Mouse (Mus musculus): ENCODE results near the gene Mrps23.
A peak's percentile ranks its signal among the peaks of the same experiment; 100 is the strongest.
"Not testable (repeated sequence)": the region's sequence is repeated elsewhere in the genome, so short reads cannot be mapped to it uniquely, and the experiment has no call there.

Mrps23 gene

GRCm38 (mm10) chr11:88173386-88174025 is 30.7 kb upstream of the Mrps23 start:
- DNase-seq (ENCODE audit: low spot score), result no peak

DNA sequence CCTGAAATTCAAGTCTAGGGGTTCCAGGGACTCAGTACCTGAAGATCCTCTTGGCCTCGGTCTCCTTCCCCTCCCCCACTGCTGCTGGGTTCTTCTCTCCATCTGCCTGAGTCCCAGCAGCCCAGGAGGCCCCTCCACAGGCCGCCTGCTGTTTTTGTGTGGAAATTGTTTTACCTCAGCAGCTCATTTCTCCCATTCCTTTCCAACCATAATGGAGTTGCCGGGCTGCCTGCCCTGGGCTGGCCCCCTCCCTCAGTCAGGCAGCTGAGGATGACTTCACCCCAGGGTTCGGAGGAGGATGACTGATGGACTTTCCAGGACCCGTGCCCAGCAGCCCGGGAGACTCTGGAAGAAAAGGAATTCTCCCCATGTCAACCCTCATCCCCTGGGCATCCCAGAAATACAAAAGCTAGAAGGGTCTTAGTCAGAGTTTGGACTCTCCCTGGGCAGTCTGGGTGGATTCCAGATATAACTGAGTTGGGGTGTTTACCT is 23.7 kb upstream of the Mrps23 start:
- DNase-seq (ENCODE audit: low spot score), result no peak

DNA sequence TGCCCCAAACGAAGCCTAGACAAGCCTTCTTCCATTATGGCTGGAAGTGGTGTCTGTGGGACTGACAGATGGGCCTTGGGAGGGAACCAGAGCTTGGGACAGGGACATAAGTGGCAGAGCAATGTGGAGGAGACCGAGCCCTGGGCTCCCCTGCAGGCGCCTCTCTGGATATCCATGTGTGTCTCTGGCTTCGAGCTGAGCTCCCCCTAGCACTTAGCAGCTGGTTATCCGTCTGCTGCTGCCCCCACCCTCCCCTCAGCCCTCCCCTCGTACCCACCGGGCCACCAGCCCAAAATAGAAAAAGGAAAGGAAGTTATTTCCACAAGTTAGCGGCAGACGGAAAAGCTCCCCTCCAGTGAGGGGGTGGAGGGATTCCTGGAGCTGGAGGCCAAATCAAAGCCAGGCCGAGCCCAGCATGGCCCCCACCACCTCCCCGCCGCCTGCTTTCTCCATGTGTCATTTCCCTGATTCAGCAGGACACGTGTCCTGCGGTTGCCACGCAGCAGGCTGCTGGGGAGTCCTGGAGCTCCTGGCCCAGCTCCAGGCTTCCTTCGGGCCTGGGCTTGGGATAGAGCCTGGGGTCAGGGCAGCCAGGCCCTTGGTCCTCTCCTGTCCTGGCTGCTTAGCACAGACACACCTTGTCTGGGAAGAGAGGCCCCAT is 23.1 kb upstream of the Mrps23 start:
- peak; percentile 77 for DNase-seq (ENCODE audit: low spot score)

DNA sequence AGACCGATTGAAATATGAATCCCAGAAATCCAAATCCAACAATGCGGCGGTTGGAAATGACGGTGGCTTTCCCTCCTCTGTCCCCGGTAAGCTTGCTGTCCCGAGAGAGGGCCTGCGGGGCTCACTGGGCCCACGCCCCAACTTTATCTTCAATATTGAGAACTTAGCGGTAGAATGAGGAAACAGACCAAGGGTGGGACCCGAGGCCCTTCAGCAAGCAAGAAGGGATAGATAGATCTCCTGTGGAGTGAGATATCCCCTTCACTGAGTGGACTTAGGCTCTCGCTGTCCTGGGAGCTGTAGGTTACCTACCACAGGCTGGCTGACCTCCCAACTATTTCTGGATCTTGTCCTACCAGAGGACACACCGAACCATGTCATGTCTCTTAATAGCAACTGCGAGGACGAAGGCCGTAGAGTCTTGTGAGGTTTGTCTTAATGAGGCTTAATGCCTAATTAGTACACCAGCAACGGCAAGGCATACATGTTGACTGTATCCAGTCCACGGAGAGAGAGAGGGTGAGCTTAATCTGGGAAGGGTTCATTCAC is 19.5 kb upstream of the Mrps23 start:
- no peak for DNase-seq (ENCODE audit: low spot score)

- no peak for DNase-seq (ENCODE audit: low spot score)
These were observed 17.9 kb upstream of the Mrps23 start for GRCm38 (mm10) chr11:88186078-88186946.

DNA sequence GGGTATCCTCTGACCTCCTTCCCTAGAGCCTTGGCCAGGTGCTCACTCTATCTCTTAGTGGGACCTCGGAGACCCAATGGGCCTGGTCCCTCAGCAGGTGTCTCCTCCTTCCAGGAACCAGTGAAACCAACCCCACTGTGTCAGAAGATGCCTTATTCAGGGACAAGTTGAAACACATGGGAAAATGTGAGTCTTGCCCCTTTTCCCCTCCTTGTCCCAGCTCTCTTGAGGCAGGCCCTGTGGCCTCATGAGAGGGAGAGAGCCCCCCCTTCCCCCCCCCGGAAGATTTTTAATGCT is 17.3 kb upstream of the Mrps23 start:
- no peak for DNase-seq (ENCODE audit: low spot score)

- peak; percentile 90 for DNase-seq (ENCODE audit: low spot score)
These were observed 16.6 kb upstream of the Mrps23 start for GRCm38 (mm10) chr11:88187417-88188133.

- no peak for DNase-seq (ENCODE audit: low spot score)
These were observed 16.0 kb upstream of the Mrps23 start for GRCm38 (mm10) chr11:88188216-88188615.

- no peak for DNase-seq (ENCODE audit: low spot score)
These were observed 15.6 kb upstream of the Mrps23 start for GRCm38 (mm10) chr11:88188635-88189034.

- DNase-seq (ENCODE audit: low spot score), result no peak
These were observed 11.6 kb upstream of the Mrps23 start for GRCm38 (mm10) chr11:88192595-88192994.

GRCm38 (mm10) chr11:88193098-88193823 is 10.9 kb upstream of the Mrps23 start:
- DNase-seq (ENCODE audit: low spot score), result no peak

GRCm38 (mm10) chr11:88193824-88194696 is 10.1 kb upstream of the Mrps23 start:
- no peak for DNase-seq (ENCODE audit: low spot score)

DNA sequence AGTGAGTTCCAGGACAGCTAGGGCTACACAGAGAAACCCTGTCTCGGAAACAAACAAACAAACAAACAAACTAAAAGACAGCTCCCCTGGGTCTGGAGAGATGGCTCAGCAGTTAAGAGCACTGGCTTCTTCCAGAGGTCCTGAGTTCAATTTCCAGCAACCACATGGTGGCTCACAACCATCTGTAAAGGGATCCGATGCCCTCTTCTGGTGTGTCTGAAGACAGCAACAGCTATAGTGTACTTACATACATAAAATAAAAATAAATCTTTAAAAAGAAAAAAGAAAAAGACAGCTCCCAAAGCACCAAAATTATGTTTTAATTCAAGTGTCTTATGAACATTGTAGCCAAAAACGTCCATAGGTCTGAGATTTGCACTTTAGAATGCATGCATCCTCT is 8.5 kb upstream of the Mrps23 start:
- DNase-seq (ENCODE audit: low spot score), result not testable (repeated sequence)

GRCm38 (mm10) chr11:88197153-88197576 is 7.0 kb upstream of the Mrps23 start:
- DNase-seq (ENCODE audit: low spot score), result peak; percentile 90

GRCm38 (mm10) chr11:88198223-88198622 is 6.0 kb upstream of the Mrps23 start:
- DNase-seq (ENCODE audit: low spot score), result no peak

- no peak for DNase-seq (ENCODE audit: low spot score)
These were observed 3.0 kb upstream of the Mrps23 start for GRCm38 (mm10) chr11:88201172-88201571.

- DNase-seq (ENCODE audit: low spot score), result no peak
These were observed 2.1 kb upstream of the Mrps23 start for GRCm38 (mm10) chr11:88202077-88202476.

- DNase-seq (ENCODE audit: low spot score), result no peak
These were observed 593 bp downstream of the Mrps23 start for GRCm38 (mm10) chr11:88204593-88205368.

- peak; percentile 54 for DNase-seq (ENCODE audit: low spot score)
These were observed 2.4 kb downstream of the Mrps23 start for GRCm38 (mm10) chr11:88206576-88206975.

Measured in adipocyte (in vitro differentiated cells).